Mouse (Mus musculus): ENCODE measurements at regions not wholly inside any gene's neighbourhood (a gene's known extent, or its start where the extent isn't known, plus 50 kb on each side); places are given as distances from the start of the nearest gene placed in this dataset.

DNA sequence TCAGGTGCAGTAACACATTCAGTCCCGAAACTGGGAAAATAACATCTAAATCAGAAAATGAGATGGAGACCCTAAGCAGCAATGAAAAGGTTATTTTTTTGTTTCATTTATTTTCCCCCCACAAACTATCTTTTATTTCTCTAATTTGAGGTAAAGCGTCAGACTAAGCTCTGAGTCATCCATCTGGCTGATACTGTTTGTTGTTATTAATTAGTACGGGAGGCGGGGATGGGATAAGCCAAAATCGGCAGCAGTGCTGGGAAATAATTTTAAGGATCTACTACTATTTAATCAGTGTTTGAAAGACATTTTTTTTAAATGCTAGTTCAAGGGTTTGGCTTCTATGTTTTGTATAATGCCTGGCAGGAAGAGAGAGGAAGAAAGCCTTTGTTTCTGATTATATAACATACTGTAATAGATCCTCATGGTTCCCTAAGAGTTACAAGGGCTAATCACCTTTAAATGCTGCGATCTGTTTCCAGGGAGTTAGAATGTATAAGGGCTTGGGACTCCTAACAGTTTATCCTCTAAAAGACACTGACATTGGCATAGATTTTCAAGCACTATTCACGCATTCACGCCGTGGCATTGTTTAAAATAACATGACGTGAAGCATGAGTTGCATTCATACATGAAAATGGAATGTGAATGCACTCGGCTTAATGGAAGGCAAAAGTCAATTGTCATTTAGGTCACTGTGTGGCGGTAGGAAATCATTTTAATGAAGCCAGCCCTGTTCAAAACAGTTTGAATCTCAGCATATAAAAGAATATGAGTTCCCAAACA, 446.4 kb upstream of the Igfbp7 start:
- no peak for TF ChIP-seq CTCF (IDR thresholded peaks at IDR 0.05; ENCODE audit: control insufficient read depth, insufficient read depth, insufficient read length)
- no peak for TF ChIP-seq CEBPB (IDR thresholded peaks at IDR 0.05; ENCODE audit: low read depth)
- no peak for TF ChIP-seq MAX (IDR thresholded peaks at IDR 0.05)
- TF ChIP-seq USF1 (IDR thresholded peaks at IDR 0.05; ENCODE audit: low read depth), result no peak
- TF ChIP-seq FOSL1 (IDR thresholded peaks at IDR 0.05; ENCODE audit: insufficient read depth, low read length, poor library complexity, severe bottlenecking), result no peak
